15 mouse cellular contexts compared by ENCODE assay signal in genomic region chr10:119631966-119632365, GRCm38 (mm10).
"Had no signal": no experiment of that assay in that cellular context is flagged by ENCODE, and none has a peak within 500 bp of the region (broad histone marks: within the 10 kb centered on the region; RNA-seq: fewer than 3 reads in every experiment).

No protein-coding gene starts in this region.

- DNase-seq: lung, adult 2 months; lung, postnatal 14 days; lung, postnatal 36 days; right cerebral cortex, postnatal 14 days; thymus, adult 2 months; thymus, postnatal 25 days; thymus, postnatal 4 days had no signal

- ATAC-seq: midbrain, embryonic 13.5 days; midbrain, embryonic 15.5 days had no signal

- H3K9ac ChIP-seq: midbrain, embryonic 13.5 days; midbrain, embryonic 15.5 days; neural tube, embryonic 12.5 days; stomach, embryonic 15.5 days had no signal

- H3K4me1 ChIP-seq: megakaryocyte, embryonic 14.5 days; neural tube, embryonic 12.5 days; stomach, embryonic 15.5 days had no signal

- H3K4me3 ChIP-seq: megakaryocyte, embryonic 14.5 days; midbrain, embryonic 13.5 days; midbrain, embryonic 15.5 days; neural tube, embryonic 12.5 days; stomach, embryonic 15.5 days had no signal

- H3K27ac ChIP-seq: macrophage; midbrain, embryonic 13.5 days; midbrain, embryonic 15.5 days; neural tube, embryonic 12.5 days; stomach, embryonic 15.5 days; stomach, postnatal 0 days had no signal

- H3K27me3 ChIP-seq: megakaryocyte, embryonic 14.5 days; midbrain, embryonic 13.5 days; midbrain, embryonic 15.5 days; neural tube, embryonic 12.5 days; stomach, embryonic 15.5 days had no signal

- H3K4me2 ChIP-seq: midbrain, embryonic 11.5 days; midbrain, embryonic 13.5 days; midbrain, embryonic 15.5 days; neural tube, embryonic 12.5 days; stomach, embryonic 15.5 days had no signal

- H3K9me3 ChIP-seq: midbrain, embryonic 13.5 days; midbrain, embryonic 15.5 days; neural tube, embryonic 12.5 days; stomach, embryonic 15.5 days had no signal

- H3K36me3 ChIP-seq: midbrain, embryonic 13.5 days; midbrain, embryonic 15.5 days; neural tube, embryonic 12.5 days; stomach, embryonic 15.5 days had no signal
